Comparison of ENCODE assay signal across 13 mouse cellular contexts in the genomic region with DNA sequence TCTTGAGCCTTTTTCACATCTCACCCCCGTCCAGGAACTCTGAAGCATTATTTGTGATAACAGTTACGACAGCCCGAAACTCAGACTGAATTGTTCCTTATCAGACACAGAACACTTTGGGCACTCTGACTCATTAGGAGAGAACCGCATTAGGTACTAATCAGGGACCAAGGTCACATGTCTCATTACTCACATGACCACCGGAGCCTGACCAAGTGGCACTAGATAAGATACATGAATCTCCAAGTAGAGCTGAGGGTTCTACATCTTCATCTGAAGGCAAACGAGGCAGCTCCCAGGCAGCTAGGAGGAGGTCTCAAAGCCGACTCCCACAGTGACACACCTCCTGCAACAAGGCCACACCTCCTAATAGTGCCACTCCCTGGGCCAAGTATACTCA. TPM values are rescaled to one million over a fixed set of nuclear protein-coding genes. Genes with fewer than 3 reads are reported as not detected.
DNase-seq lines count a peak whose midpoint lies in the region; ATAC-seq lines count a peak whose summit lies in the region.
"Had no signal": no experiment of that assay in that cellular context is flagged by ENCODE, and none has a peak within 500 bp of the region (broad histone marks: within the 10 kb centered on the region; RNA-seq: fewer than 3 reads in every experiment).

No protein-coding gene starts in this region.

- no peak overlapping the region for H3K9ac ChIP-seq in liver, embryonic 13.5 days
- no peak overlapping the region for H3K9ac ChIP-seq in kidney, embryonic 15.5 days
- H3K9ac ChIP-seq: hindbrain, embryonic 15.5 days had no signal

- H3K4me3 ChIP-seq in liver, embryonic 13.5 days (replicated peaks): no peak overlapping the region
- no peak overlapping the region for H3K4me3 ChIP-seq in kidney, embryonic 15.5 days (replicated peaks)
- H3K4me3 ChIP-seq: hindbrain, embryonic 15.5 days; myocyte had no signal

- WGBS in liver, embryonic 13.5 days (ENCODE audit: insufficient replicate concordance): 18% methylated on average over 7 of the region's 7 CpGs
- 72% methylated on average over 7 of the region's 7 CpGs for WGBS in kidney, embryonic 15.5 days

- peak; percentile 3 to 11 for DNase-seq in adrenal gland, postnatal 36 days
- DNase-seq in adrenal gland, postnatal 4 days (ENCODE audit: low spot score in 2 of 2): no peak
- DNase-seq in 416B (ENCODE audit: low read depth): peak; percentile 97
- DNase-seq in c-Kit-positive CD71-positive TER-119-positive erythroid progenitor cells, embryonic 14.5 days (ENCODE audit: low spot score): peak; percentile 73
- peak; percentile 65 for DNase-seq in liver, embryonic 13.5 days
- no peak for DNase-seq in B cell, adult 2 months
- DNase-seq in thymus, postnatal 14 days: no peak
- DNase-seq: cerebellum, adult 11-12 months had no signal

- H3K36me3 ChIP-seq in liver, embryonic 13.5 days: peaks cover 20% of the 10 kb centered on the region; the same call in 1 of the 2 replicates
- H3K36me3 ChIP-seq in kidney, embryonic 15.5 days: peaks cover 20% of the 10 kb centered on the region

- H3K4me1 ChIP-seq in liver, embryonic 13.5 days (replicated peaks): peaks cover 20% of the 10 kb centered on the region
- no peaks in the 10 kb centered on the region for H3K4me1 ChIP-seq in kidney, embryonic 15.5 days
- H3K4me1 ChIP-seq: hindbrain, embryonic 15.5 days had no signal

- peak overlapping the region; percentile 35 for H3K27ac ChIP-seq in liver, embryonic 13.5 days
- H3K27ac ChIP-seq in kidney, embryonic 15.5 days: no peak overlapping the region
- H3K27ac ChIP-seq: hindbrain, embryonic 15.5 days; kidney, postnatal 0 days had no signal

- H3K9me3 ChIP-seq in liver, embryonic 13.5 days (replicated peaks): no peaks in the 10 kb centered on the region
- no peaks in the 10 kb centered on the region for H3K9me3 ChIP-seq in kidney, embryonic 15.5 days (replicated peaks)
- H3K9me3 ChIP-seq: hindbrain, embryonic 15.5 days had no signal

- ATAC-seq in liver, embryonic 13.5 days (ENCODE audit: low read depth): peak; percentile 87
- no peak for ATAC-seq in kidney, embryonic 15.5 days (replicated peaks; ENCODE audit: low FRiP score)

- no peaks in the 10 kb centered on the region for H3K27me3 ChIP-seq in liver, embryonic 13.5 days
- H3K27me3 ChIP-seq in kidney, embryonic 15.5 days: no peaks in the 10 kb centered on the region
- H3K27me3 ChIP-seq: hindbrain, embryonic 15.5 days had no signal

- no peak overlapping the region for H3K4me2 ChIP-seq in liver, embryonic 13.5 days
- no peak overlapping the region for H3K4me2 ChIP-seq in kidney, embryonic 15.5 days
- H3K4me2 ChIP-seq: hindbrain, embryonic 15.5 days had no signal

RNA-seq across cellular contexts. Expression of a gene that starts 21.6 kb away (rescaled TPM):
- total RNA-seq in adrenal gland, postnatal 36 days (2021): under 1 TPM; 0.53 to 0.99 TPM
- 1 to 10 TPM; 2.9 to 3.0 TPM for total RNA-seq in adrenal gland, postnatal 4 days (2021)
- polyA plus RNA-seq in liver, embryonic 13.5 days (2015; fragmentation: Nextera tagmentation; extraction: Ambion mirVana): 0.60 and 0.85 TPM in 2 replicates
- 1.5 and 1.8 TPM in 2 replicates for polyA plus RNA-seq in kidney, embryonic 15.5 days (2015; fragmentation: Nextera tagmentation; extraction: Ambion mirVana)
- polyA plus RNA-seq: C2C12 had no signal

RNA-seq across cellular contexts. Expression of a gene that starts 40.8 kb away (rescaled TPM):
- total RNA-seq in adrenal gland, postnatal 36 days (2021): 10 to 100 TPM; 11.3 to 16.6 TPM
- total RNA-seq in adrenal gland, postnatal 4 days (2021): 10 to 100 TPM; 15.7 to 17.9 TPM
- 10.0 and 12.7 TPM in 2 replicates for polyA plus RNA-seq in liver, embryonic 13.5 days (2015; fragmentation: Nextera tagmentation; extraction: Ambion mirVana)
- 17.5 and 19.5 TPM in 2 replicates for polyA plus RNA-seq in kidney, embryonic 15.5 days (2015; fragmentation: Nextera tagmentation; extraction: Ambion mirVana)

RNA-seq across cellular contexts. Expression of a gene that starts 41.0 kb away (rescaled TPM):
- 10 to 100 TPM; 12.2 to 15.4 TPM for total RNA-seq in adrenal gland, postnatal 36 days (2021)
- total RNA-seq in adrenal gland, postnatal 4 days (2021): 10 to 100 TPM; 17.6 TPM
- polyA plus RNA-seq in liver, embryonic 13.5 days (2015; fragmentation: Nextera tagmentation; extraction: Ambion mirVana): 18.3 and 20.2 TPM in 2 replicates
- 33.2 and 35.8 TPM in 2 replicates for polyA plus RNA-seq in kidney, embryonic 15.5 days (2015; fragmentation: Nextera tagmentation; extraction: Ambion mirVana)

Comparison
In these comparisons a context has a peak if more than half of its experiments do, and no peak if none do; other contexts are left out.
1. DNase-seq: peak in adrenal gland, postnatal 36 days (2 of 2), 416B (single experiment), c-Kit-positive CD71-positive TER-119-positive erythroid progenitor cells, embryonic 14.5 days (single experiment) and liver, embryonic 13.5 days (single experiment); none in adrenal gland, postnatal 4 days (0 of 2), B cell, adult 2 months (0 of 2) and thymus, postnatal 14 days (single experiment).